Mouse (Mus musculus) induced T-regulatory cell, adult 2 months (primary cell): ENCODE data around the gene Xpc.

Source experiments
- DNase-seq: peaks from one replicate; pipeline ENCODE4 v3.0.0-alpha.2; 2012; ENCODE audit warnings: low read depth

Gene Xpc

GRCm38 (mm10) chr6:91515545-91516449 is at the start of gene Xpc, which contains the start of gene Lsm3:
Gene Xpc, minus strand, starts transcription at chr6:91515888.
Gene Lsm3, plus strand, starts transcription at chr6:91515928.
- peak; percentile 99 for DNase-seq

GRCm38 (mm10) chr6:91563031-91563430 is 47.3 kb upstream of the Xpc start:
- DNase-seq: no peak

- no peak for DNase-seq
Measured at GRCm38 (mm10) chr6:91560186-91560585, 44.5 kb upstream of the Xpc start.

GRCm38 (mm10) chr6:91559371-91559770 is 43.7 kb upstream of the Xpc start:
- DNase-seq: no peak

GRCm38 (mm10) chr6:91558565-91558964 is 42.9 kb upstream of the Xpc start:
- no peak for DNase-seq

GRCm38 (mm10) chr6:91552693-91553092 is 37.0 kb upstream of the Xpc start:
- no peak for DNase-seq

GRCm38 (mm10) chr6:91551671-91552070 is 36.0 kb upstream of the Xpc start:
- no peak for DNase-seq

GRCm38 (mm10) chr6:91549621-91550020 is 33.9 kb upstream of the Xpc start:
- DNase-seq: no peak

- DNase-seq: no peak
Measured at GRCm38 (mm10) chr6:91547313-91547712, 31.6 kb upstream of the Xpc start.

- no peak for DNase-seq
Measured at GRCm38 (mm10) chr6:91546241-91546884, 30.7 kb upstream of the Xpc start.

GRCm38 (mm10) chr6:91543056-91543455 is 27.4 kb upstream of the Xpc start:
- DNase-seq: no peak

GRCm38 (mm10) chr6:91541276-91541675 is 25.6 kb upstream of the Xpc start:
- DNase-seq: no peak

GRCm38 (mm10) chr6:91536047-91536765 is 20.5 kb upstream of the Xpc start:
- no peak for DNase-seq

GRCm38 (mm10) chr6:91535231-91535630 is 19.5 kb upstream of the Xpc start:
- no peak for DNase-seq

GRCm38 (mm10) chr6:91534268-91534667 is 18.6 kb upstream of the Xpc start:
- no peak for DNase-seq

- no peak for DNase-seq
Measured at GRCm38 (mm10) chr6:91533771-91534170, 18.1 kb upstream of the Xpc start.

GRCm38 (mm10) chr6:91533359-91533758 is 17.7 kb upstream of the Xpc start:
- no peak for DNase-seq

- no peak for DNase-seq
Measured at GRCm38 (mm10) chr6:91532661-91533060, 17.0 kb upstream of the Xpc start.

GRCm38 (mm10) chr6:91531276-91531675 is 15.6 kb upstream of the Xpc start:
- DNase-seq: no peak

GRCm38 (mm10) chr6:91530673-91531072 is 15.0 kb upstream of the Xpc start:
- DNase-seq: no peak

GRCm38 (mm10) chr6:91528265-91528664 is 12.6 kb upstream of the Xpc start:
- DNase-seq: no peak

GRCm38 (mm10) chr6:91527227-91527860 is 11.7 kb upstream of the Xpc start:
- peak; percentile 60 for DNase-seq
